Mouse (Mus musculus): Measurements from ENCODE around the gene Cpvl.

DNA sequence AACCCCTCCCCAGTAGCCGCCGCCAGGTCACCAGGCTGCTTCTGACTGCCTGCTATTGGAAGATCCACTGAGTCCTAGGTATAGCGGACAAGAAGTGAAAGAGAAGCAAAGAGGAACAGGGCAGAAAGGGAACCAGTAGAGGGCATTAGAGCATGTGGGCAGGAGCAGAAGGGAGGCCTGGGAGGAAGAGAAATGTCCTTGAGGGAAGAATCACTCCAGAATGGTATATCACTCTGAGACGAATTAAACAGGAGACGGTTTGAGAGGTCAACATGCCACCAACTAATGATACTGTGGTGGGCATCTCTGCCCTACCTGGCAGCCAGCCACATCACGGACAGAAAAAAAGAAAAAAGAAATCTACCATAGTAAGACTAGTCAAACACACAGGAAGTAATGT lies 9.9 kb downstream of the Cpvl start:
- peak in 1 of 2 experiments; percentile 50; a peak in 2 of 4 replicates for TF ChIP-seq CTCF (conservative IDR thresholded peaks at IDR 0.05 in 1 of 2, IDR thresholded peaks at IDR 0.05 in 1 of 2; ENCODE audit: low read depth in 2 of 2, low read length in 2 of 2)
- no peak for TF ChIP-seq HCFC1 (IDR thresholded peaks at IDR 0.05; ENCODE audit: low read depth, low read length)
- TF ChIP-seq POLR2A (IDR thresholded peaks at IDR 0.05; ENCODE audit: low read depth, low read length) = no peak
- no peak for TF ChIP-seq ELF1 (IDR thresholded peaks at IDR 0.05; ENCODE audit: low read depth, low read length)
- TF ChIP-seq EP300 (IDR thresholded peaks at IDR 0.05; ENCODE audit: low read length) = no peak
- TF ChIP-seq ZNF384 (IDR thresholded peaks at IDR 0.05; ENCODE audit: low read depth, low read length) = no peak
- no peak for TF ChIP-seq CHD2 (IDR thresholded peaks at IDR 0.05; ENCODE audit: low read length)
- TF ChIP-seq JUND (conservative IDR thresholded peaks at IDR 0.05; ENCODE audit: low read depth, low read length) = no peak
- TF ChIP-seq MYC (IDR thresholded peaks at IDR 0.05; ENCODE audit: low read depth, low read length) = no peak

All from CH12.LX (cell line).